Mouse (Mus musculus) gastrocnemius, postnatal 4 days (tissue): ENCODE measurements around the gene Tm6sf2. TPM values are rescaled to one million over a fixed set of nuclear protein-coding genes. Genes with fewer than 3 reads are reported as not detected.
"Not testable (repeated sequence)": the region's sequence is repeated elsewhere in the genome, so short reads cannot be mapped to it uniquely, and the experiment has no call there.

Experiments used
- DNase-seq, 2 experiments: peaks; one replicate each; pipeline ENCODE4 v3.0.0; 2021 to 2022; ENCODE audit warnings: low spot score in 2 of 2, mixed read lengths in 2 of 2
- long read RNA-seq, 2 experiments: library from polyadenylated mRNA; stranded (forward); transcript quantifications; one replicate each; pipeline ENCODE4 v2.0.0; 2021
- total RNA-seq, 2 experiments: library from RNA; stranded (reverse); gene quantifications; 2 replicates each; pipeline ENCODE4 v1.2.3; 2021

Gene Tm6sf2
- under 1 TPM; 0.54 to 0.67 TPM for total RNA-seq
- long read RNA-seq, experiment 1, partial matches to known transcripts, result 0 of 1 reads
- long read RNA-seq, experiment 1, other reads (novel, unspliced or antisense), result 0 of 1 reads
- long read RNA-seq, experiment 2, result 0 reads

GRCm38 (mm10) chr8:70072441-70073069 lies at the start of gene Tm6sf2:
Tm6sf2 (plus strand) TSS chr8:70072924.
- peak in 1 of 2 experiments; percentile 35 for DNase-seq

- no peak for DNase-seq
These were observed 49.1 kb upstream of the Tm6sf2 start for GRCm38 (mm10) chr8:70023596-70023995.

- no peak for DNase-seq
These were observed 46.6 kb upstream of the Tm6sf2 start for GRCm38 (mm10) chr8:70026151-70026550.

- DNase-seq, result no peak
These were observed 42.5 kb upstream of the Tm6sf2 start for GRCm38 (mm10) chr8:70030255-70030654.

- no peak for DNase-seq
These were observed 34.7 kb upstream of the Tm6sf2 start for GRCm38 (mm10) chr8:70037994-70038393.

- peak in 1 of 2 experiments; percentile 43 for DNase-seq
These were observed 30.7 kb upstream of the Tm6sf2 start for GRCm38 (mm10) chr8:70041885-70042546.

GRCm38 (mm10) chr8:70042583-70043455 lies 29.9 kb upstream of the Tm6sf2 start, which contains the start of the genes Mau2 and Sugp1:
Mau2 (minus strand) TSS chr8:70042734.
Sugp1 (plus strand) TSS chr8:70042813.
- peak; percentile 95 to 97 for DNase-seq

- no peak for DNase-seq
These were observed 28.7 kb upstream of the Tm6sf2 start for GRCm38 (mm10) chr8:70043996-70044395.

GRCm38 (mm10) chr8:70049662-70050061 lies 23.1 kb upstream of the Tm6sf2 start:
- DNase-seq, result no peak

- DNase-seq, result not testable (repeated sequence)
These were observed 22.3 kb upstream of the Tm6sf2 start for GRCm38 (mm10) chr8:70050434-70050833.

- no peak for DNase-seq
These were observed 15.0 kb upstream of the Tm6sf2 start for GRCm38 (mm10) chr8:70057721-70058120.

- DNase-seq, result no peak
These were observed 786 bp upstream of the Tm6sf2 start for GRCm38 (mm10) chr8:70071836-70072440.

GRCm38 (mm10) chr8:70073120-70073519 lies 396 bp downstream of the Tm6sf2 start:
- no peak for DNase-seq

GRCm38 (mm10) chr8:70073682-70074081 lies 958 bp downstream of the Tm6sf2 start:
- DNase-seq, result no peak

- no peak for DNase-seq
These were observed 9.3 kb downstream of the Tm6sf2 start for GRCm38 (mm10) chr8:70081976-70082375.

GRCm38 (mm10) chr8:70083285-70083684 lies 10.6 kb downstream of the Tm6sf2 start, which contains the start of gene Hapln4:
Hapln4 (plus strand) TSS chr8:70083457.
- DNase-seq, result no peak

GRCm38 (mm10) chr8:70084191-70085065 lies 11.7 kb downstream of the Tm6sf2 start:
- no peak for DNase-seq

GRCm38 (mm10) chr8:70086151-70086550 lies 13.4 kb downstream of the Tm6sf2 start:
- DNase-seq, result no peak

GRCm38 (mm10) chr8:70087237-70087636 lies 14.5 kb downstream of the Tm6sf2 start:
- no peak for DNase-seq
